Mouse (Mus musculus): Measurements from ENCODE around the gene Fahd1.

DNA sequence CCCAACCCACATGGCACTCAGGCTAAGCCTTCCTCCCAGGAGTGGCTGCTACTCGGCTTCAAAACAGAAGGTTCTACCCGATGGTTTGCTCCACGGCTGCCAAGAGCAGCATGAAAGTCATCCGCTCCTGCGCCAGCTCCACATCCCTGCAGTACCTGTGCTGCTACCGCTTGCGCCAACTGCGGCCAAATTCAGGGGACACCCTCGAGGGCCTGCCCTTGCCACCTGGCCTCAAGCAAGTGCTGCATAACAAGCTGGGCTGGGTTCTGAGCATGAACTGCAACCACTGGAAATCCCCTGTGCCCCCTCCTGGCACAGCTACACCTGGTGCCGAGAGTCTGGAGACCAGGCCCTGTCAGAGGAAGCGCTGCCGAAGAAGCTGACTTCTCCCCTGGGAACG lies 41.2 kb upstream of the Fahd1 start:
- TF ChIP-seq CTCF (IDR thresholded peaks at IDR 0.05; ENCODE audit: low read depth) (no peak), EP300 (IDR thresholded peaks at IDR 0.05; ENCODE audit: low read depth) (no peak)
